Mouse (Mus musculus): ENCODE measurements around the gene P3h1. TPM values are rescaled to one million over a fixed set of nuclear protein-coding genes. Genes with fewer than 3 reads are reported as not detected.

Gene P3h1
- total RNA-seq, 2 experiments from 2014 or later: 9.5 to 12.8 TPM

Other genes with a start within 250 kb of the P3h1 start
- gene Slc2a1, start 124.2 kb upstream of the P3h1 start, total RNA-seq (2014; fragmentation: Nextera tagmentation): 0.98 and 2.6 TPM in 2 replicates
- 2.1 and 5.0 TPM in 2 replicates for gene Slc2a1, start 124.2 kb upstream of the P3h1 start, total RNA-seq (2017)
- 44.4 and 47.3 TPM in 2 replicates for gene Zfp691, start 58.7 kb upstream of the P3h1 start, total RNA-seq (2014; fragmentation: Nextera tagmentation)
- 6.5 and 8.1 TPM in 2 replicates for gene Zfp691, start 58.7 kb upstream of the P3h1 start, total RNA-seq (2017)
- 505 and 531 TPM in 2 replicates for gene Ermap, start 42.9 kb upstream of the P3h1 start, total RNA-seq (2014; fragmentation: Nextera tagmentation)
- 220 and 292 TPM in 2 replicates for gene Ermap, start 42.9 kb upstream of the P3h1 start, total RNA-seq (2017)
- 107 and 124 TPM in 2 replicates for gene Svbp, start 37.6 kb upstream of the P3h1 start, total RNA-seq (2014; fragmentation: Nextera tagmentation)
- 47.7 and 52.9 TPM in 2 replicates for gene Svbp, start 37.6 kb upstream of the P3h1 start, total RNA-seq (2017)
- not detected in 2 replicates for gene Tmem269, start 14.7 kb upstream of the P3h1 start, total RNA-seq (2014; fragmentation: Nextera tagmentation)
- not detected in 2 replicates for gene Tmem269, start 14.7 kb upstream of the P3h1 start, total RNA-seq (2017)
- 9.7 and 17.1 TPM in 2 replicates for gene AU022252, start 203 bp upstream of the P3h1 start, total RNA-seq (2014; fragmentation: Nextera tagmentation)
- gene AU022252, start 203 bp upstream of the P3h1 start, total RNA-seq (2017): 6.2 and 18.2 TPM in 2 replicates
- gene Cldn19, start 22.5 kb downstream of the P3h1 start, total RNA-seq (2014; fragmentation: Nextera tagmentation): not detected in 2 replicates
- gene Cldn19, start 22.5 kb downstream of the P3h1 start, total RNA-seq (2017): not detected in 2 replicates
- gene Ybx1, start 61.7 kb downstream of the P3h1 start, total RNA-seq (2014; fragmentation: Nextera tagmentation): 1,098 and 1,257 TPM in 2 replicates
- 1,610 and 1,654 TPM in 2 replicates for gene Ybx1, start 61.7 kb downstream of the P3h1 start, total RNA-seq (2017)
- gene Ppih, start 87.6 kb downstream of the P3h1 start, total RNA-seq (2014; fragmentation: Nextera tagmentation): 158 and 164 TPM in 2 replicates
- 164 and 168 TPM in 2 replicates for gene Ppih, start 87.6 kb downstream of the P3h1 start, total RNA-seq (2017)
- 0.27 TPM in 1 of 2 replicates, not detected in the other for gene Ccdc30, start 182.6 kb downstream of the P3h1 start, total RNA-seq (2014; fragmentation: Nextera tagmentation)
- gene Ccdc30, start 182.6 kb downstream of the P3h1 start, total RNA-seq (2017): 0.50 and 2.9 TPM in 2 replicates
- 6.3 and 13.0 TPM in 2 replicates for gene Ppcs, start 189.5 kb downstream of the P3h1 start, total RNA-seq (2014; fragmentation: Nextera tagmentation)
- 3.8 and 4.8 TPM in 2 replicates for gene Ppcs, start 189.5 kb downstream of the P3h1 start, total RNA-seq (2017)
- gene Zmynd12, start 189.9 kb downstream of the P3h1 start, total RNA-seq (2014; fragmentation: Nextera tagmentation): not detected in 2 replicates
- gene Zmynd12, start 189.9 kb downstream of the P3h1 start, total RNA-seq (2017): not detected in 2 replicates